ENCODE assay signal across 15 mouse cellular contexts in the genomic region with DNA sequence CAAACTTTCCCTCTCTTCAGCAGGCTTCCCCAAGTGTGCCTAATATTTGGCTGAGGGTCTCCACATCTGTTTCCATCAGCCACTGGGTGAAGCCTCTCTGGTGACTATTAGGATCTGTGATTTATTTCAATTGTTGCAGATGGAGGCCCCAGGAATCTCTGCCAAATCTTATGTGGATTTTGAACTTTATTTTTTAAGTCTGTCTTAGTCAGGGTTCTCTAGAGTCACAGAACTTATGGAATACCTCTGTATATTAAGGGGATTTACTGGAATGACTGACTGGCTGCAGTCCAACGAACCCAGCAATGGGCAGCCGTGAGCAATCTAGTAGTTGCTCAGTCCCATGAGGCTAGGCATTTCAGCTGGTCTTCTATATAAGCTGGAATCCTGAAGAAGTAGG.
"Had no signal": no experiment of that assay in that cellular context is flagged by ENCODE, and none has a peak within 500 bp of the region (broad histone marks: within the 10 kb centered on the region; RNA-seq: fewer than 3 reads in every experiment).

No protein-coding gene starts in this region.

- DNase-seq: kidney, adult 18-20 months; kidney, adult 9 months; kidney, postnatal 14 days; liver, embryonic 13.5 days; lung, adult 2 months; lung, postnatal 36 days; thymus, postnatal 25 days had no signal

- H3K27me3 ChIP-seq: intestine, embryonic 15.5 days; liver, embryonic 13.5 days; megakaryocyte, embryonic 14.5 days; midbrain, embryonic 13.5 days; neural tube, embryonic 13.5 days had no signal

- H3K9me3 ChIP-seq: intestine, embryonic 15.5 days; liver, embryonic 13.5 days; midbrain, embryonic 10.5 days; midbrain, embryonic 13.5 days; neural tube, embryonic 13.5 days had no signal

- H3K36me3 ChIP-seq: intestine, embryonic 15.5 days; liver, embryonic 13.5 days; midbrain, embryonic 10.5 days; midbrain, embryonic 13.5 days; neural tube, embryonic 13.5 days had no signal

- H3K4me3 ChIP-seq: intestine, embryonic 15.5 days; liver, embryonic 13.5 days; megakaryocyte, embryonic 14.5 days; midbrain, embryonic 10.5 days; midbrain, embryonic 13.5 days; myocyte; neural tube, embryonic 13.5 days had no signal

- H3K9ac ChIP-seq: intestine, embryonic 15.5 days; liver, embryonic 13.5 days; midbrain, embryonic 13.5 days; neural tube, embryonic 13.5 days had no signal

- H3K4me1 ChIP-seq: liver, embryonic 13.5 days; megakaryocyte, embryonic 14.5 days; midbrain, embryonic 10.5 days; midbrain, embryonic 13.5 days; neural tube, embryonic 13.5 days had no signal

- H3K27ac ChIP-seq: intestine, embryonic 15.5 days; liver, embryonic 13.5 days; midbrain, embryonic 10.5 days; midbrain, embryonic 13.5 days; neural tube, embryonic 13.5 days had no signal

- ATAC-seq: intestine, embryonic 15.5 days; lung, postnatal 0 days; midbrain, embryonic 13.5 days; midbrain, embryonic 16.5 days had no signal

- H3K4me2 ChIP-seq: intestine, embryonic 15.5 days; liver, embryonic 13.5 days; midbrain, embryonic 13.5 days; neural tube, embryonic 13.5 days had no signal
